Mouse (Mus musculus): ENCODE measurements around the gene Olfr286. TPM values are rescaled to one million over a fixed set of nuclear protein-coding genes. Genes with fewer than 3 reads are reported as not detected.

Gene Olfr286
- polyA plus RNA-seq, 1 experiment: not detected

Other genes with a start within 250 kb of the Olfr286 start
- 0.04 and 0.23 TPM in 2 replicates for gene Col2a1, start 229.8 kb downstream of the Olfr286 start, polyA plus RNA-seq (2012; rRNA removed)
- gene Pfkm, start 141.9 kb downstream of the Olfr286 start, polyA plus RNA-seq (2012; rRNA removed): 24.0 and 24.4 TPM in 2 replicates
- 10.8 and 13.5 TPM in 2 replicates for gene Senp1, start 140.7 kb downstream of the Olfr286 start, polyA plus RNA-seq (2012; rRNA removed)
- gene Asb8, start 68.8 kb downstream of the Olfr286 start, polyA plus RNA-seq (2012; rRNA removed): 39.8 and 46.3 TPM in 2 replicates
- 1.1 and 1.5 TPM in 2 replicates for gene Ccdc184, start 67.3 kb downstream of the Olfr286 start, polyA plus RNA-seq (2012; rRNA removed)
- gene Olfr288, start 38.9 kb downstream of the Olfr286 start, polyA plus RNA-seq (2012; rRNA removed): not detected in 2 replicates
- not detected in 2 replicates for gene Gm44579, start 13.5 kb downstream of the Olfr286 start, polyA plus RNA-seq (2012; rRNA removed)
- gene Olfr287, start 13.4 kb downstream of the Olfr286 start, polyA plus RNA-seq (2012; rRNA removed): not detected in 2 replicates
- gene H1fnt, start 22.8 kb upstream of the Olfr286 start, polyA plus RNA-seq (2012; rRNA removed): 1.6 and 2.5 TPM in 2 replicates
- gene Zfp641, start 61.7 kb upstream of the Olfr286 start, polyA plus RNA-seq (2012; rRNA removed): 2.5 and 2.7 TPM in 2 replicates
- gene Olfr285, start 82.9 kb upstream of the Olfr286 start, polyA plus RNA-seq (2012; rRNA removed): not detected in 2 replicates
- not detected in 2 replicates for gene Olfr284, start 106.5 kb upstream of the Olfr286 start, polyA plus RNA-seq (2012; rRNA removed)
- not detected in 2 replicates for gene Olfr283, start 146.5 kb upstream of the Olfr286 start, polyA plus RNA-seq (2012; rRNA removed)
- not detected in 2 replicates for gene Olfr282, start 196.8 kb upstream of the Olfr286 start, polyA plus RNA-seq (2012; rRNA removed)
- gene Olfr281, start 218.1 kb upstream of the Olfr286 start, polyA plus RNA-seq (2012; rRNA removed): not detected in 2 replicates
- not detected in 2 replicates for gene OR5BS1P, start 235.4 kb upstream of the Olfr286 start, polyA plus RNA-seq (2012; rRNA removed)
- gene Lalba, start 248.3 kb upstream of the Olfr286 start, polyA plus RNA-seq (2012; rRNA removed): 0.15 and 0.24 TPM in 2 replicates

Data from gonadal fat pad, adult 2 months (tissue).